Mouse (Mus musculus): ENCODE results near the gene Uox.

The Uox gene

GRCm38 (mm10) chr3:146655111-146655577 is 84.9 kb downstream of the Uox start:
- POLR2A ChIA-PET, result interaction anchor here in 1 of 4 experiments (0.9 to 1.4 kb wide), 3 partner anchors 13 to 133 kb away, joined by 3 read pairs; partner anchors contain the start of gene Rpf1
- CTCF ChIA-PET, result interaction anchor here in 3 of 4 experiments (0.5 to 0.7 kb wide), 3 partner anchors 26 to 84 kb away, joined by 4 to 14 read pairs (median 4); no protein-coding TSS in a partner anchor

- CTCF ChIA-PET, result no interaction called here
- POLR2A ChIA-PET, result no interaction called here
Measured at GRCm38 (mm10) chr3:146657433-146657832, 87.2 kb downstream of the Uox start.

GRCm38 (mm10) chr3:146658061-146658639 is 87.9 kb downstream of the Uox start:
- ChIA-PET POLR2A (no interaction called here), CTCF (no interaction called here)

GRCm38 (mm10) chr3:146659321-146659720 is 89.1 kb downstream of the Uox start:
- ChIA-PET POLR2A (no interaction called here), CTCF (no interaction called here)

- ChIA-PET POLR2A (no interaction called here), CTCF (no interaction called here)
Measured at GRCm38 (mm10) chr3:146661001-146661400, 90.8 kb downstream of the Uox start.

GRCm38 (mm10) chr3:146661907-146662306 is 91.7 kb downstream of the Uox start:
- POLR2A ChIA-PET, result interaction anchor here in 1 of 4 experiments (0.7 kb wide), 1 partner anchor 9 kb away, joined by 5 read pairs; no protein-coding TSS in a partner anchor
- CTCF ChIA-PET, result interaction anchor here in 1 of 4 experiments (0.7 kb wide), 1 partner anchor 128 kb away, joined by 3 read pairs; no protein-coding TSS in a partner anchor

- POLR2A ChIA-PET, result interaction anchor here in 2 of 4 experiments (0.5 to 0.8 kb wide), 2 partner anchors 9 to 10 kb away, joined by 3 to 5 read pairs; no protein-coding TSS in a partner anchor
- CTCF ChIA-PET, result interaction anchor here in 1 of 4 experiments (0.5 kb wide), 1 partner anchor 59 kb away, joined by 4 read pairs; no protein-coding TSS in a partner anchor
Measured at GRCm38 (mm10) chr3:146671121-146671520, 100.9 kb downstream of the Uox start.

GRCm38 (mm10) chr3:146675101-146675500 is 104.9 kb downstream of the Uox start:
- ChIA-PET POLR2A (no interaction called here), CTCF (no interaction called here)

GRCm38 (mm10) chr3:146676193-146676592 is 106.0 kb downstream of the Uox start:
- ChIA-PET POLR2A (no interaction called here), CTCF (no interaction called here)

GRCm38 (mm10) chr3:146679646-146680045 is 109.4 kb downstream of the Uox start:
- ChIA-PET CTCF (interaction anchor here in 1 of 4 experiments (0.6 kb wide), 1 partner anchor 56 kb away, joined by 4 read pairs; no protein-coding TSS in a partner anchor), POLR2A (no interaction called here)

- POLR2A ChIA-PET, result interaction anchor here in 1 of 4 experiments (1.0 to 1.1 kb wide), 2 partner anchors 10 to 158 kb away, joined by 3 read pairs; no protein-coding TSS in a partner anchor
Measured at GRCm38 (mm10) chr3:146680625-146681024, 110.4 kb downstream of the Uox start.

GRCm38 (mm10) chr3:146681696-146682095 is 111.5 kb downstream of the Uox start:
- ChIA-PET CTCF (interaction anchor here in 1 of 4 experiments (0.5 kb wide), 1 partner anchor 14 kb away, joined by 5 read pairs; no protein-coding TSS in a partner anchor), POLR2A (no interaction called here)

More at GRCm38 (mm10) chr3:146680625-146681024, 110.4 kb downstream of the Uox start:
- CTCF ChIA-PET, result no interaction called here
